Mouse (Mus musculus): Measurements from ENCODE around the gene Ggt6. TPM values are rescaled to one million over a fixed set of nuclear protein-coding genes. Genes with fewer than 3 reads are reported as not detected.

Ggt6 gene
- total RNA-seq (2021): under 1 TPM in 1 of 2 experiments, not detected in 1; 0.29 TPM

GRCm38 (mm10) chr11:72434963-72435693 lies at the start of gene Ggt6:
Ggt6 (plus strand) TSS chr11:72435526.
- no peak for DNase-seq (ENCODE audit: low spot score in 2 of 2)
- intact Hi-C loops (cut with DNase I): loop anchor here (5.0 kb wide), 2 partner anchors 127 to 193 kb away; no protein-coding TSS in a partner anchor

DNA sequence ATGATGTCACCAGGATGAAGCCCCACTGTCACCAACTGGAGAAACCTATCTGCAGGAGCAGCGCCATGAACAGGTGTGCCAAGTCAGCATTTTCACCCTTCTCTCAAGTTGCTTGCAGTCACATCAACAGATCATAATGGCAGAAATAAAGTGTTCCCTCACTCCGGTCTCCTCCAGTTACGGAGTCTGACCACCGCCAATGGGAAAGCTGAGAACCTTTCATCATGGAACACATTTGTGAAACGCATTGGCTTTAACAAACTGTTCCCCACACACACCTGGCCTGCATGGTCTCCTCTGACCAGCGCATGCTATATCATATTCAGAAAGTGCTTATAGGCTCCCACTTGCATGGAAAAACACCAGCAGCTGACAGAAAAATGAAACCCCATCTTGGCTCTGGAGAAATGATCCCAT lies 47.2 kb upstream of the Ggt6 start:
- intact Hi-C loops (cut with DNase I): no loop called here

GRCm38 (mm10) chr11:72389407-72390142 lies 45.8 kb upstream of the Ggt6 start:
- no peak for DNase-seq (ENCODE audit: low spot score in 2 of 2)
- intact Hi-C loops (cut with DNase I): no loop called here

More for the DNA sequence above, 47.2 kb upstream of the Ggt6 start:
- no peak for DNase-seq (ENCODE audit: low spot score in 2 of 2)

DNA sequence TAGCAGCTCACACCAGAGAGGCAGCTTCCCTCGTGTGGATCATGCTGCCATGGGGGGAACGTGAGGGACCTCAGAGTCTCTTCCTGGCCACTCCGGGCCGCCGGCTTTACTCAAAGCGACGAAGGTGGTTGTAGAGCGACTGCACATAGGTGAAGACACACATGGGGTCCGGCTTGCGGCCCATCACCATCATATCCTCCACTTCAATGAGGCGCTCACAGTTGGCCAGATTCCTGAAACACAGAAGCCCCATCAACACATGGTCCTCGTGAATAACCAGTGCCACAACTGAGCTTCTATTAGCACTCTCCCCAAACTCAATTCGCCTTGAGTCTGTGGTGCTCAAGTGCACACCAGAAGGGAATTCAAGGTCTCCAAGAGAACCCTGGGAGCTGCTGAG lies 44.1 kb upstream of the Ggt6 start:
- no peak for DNase-seq (ENCODE audit: low spot score in 2 of 2)
- intact Hi-C loops (cut with DNase I): no loop called here

DNA sequence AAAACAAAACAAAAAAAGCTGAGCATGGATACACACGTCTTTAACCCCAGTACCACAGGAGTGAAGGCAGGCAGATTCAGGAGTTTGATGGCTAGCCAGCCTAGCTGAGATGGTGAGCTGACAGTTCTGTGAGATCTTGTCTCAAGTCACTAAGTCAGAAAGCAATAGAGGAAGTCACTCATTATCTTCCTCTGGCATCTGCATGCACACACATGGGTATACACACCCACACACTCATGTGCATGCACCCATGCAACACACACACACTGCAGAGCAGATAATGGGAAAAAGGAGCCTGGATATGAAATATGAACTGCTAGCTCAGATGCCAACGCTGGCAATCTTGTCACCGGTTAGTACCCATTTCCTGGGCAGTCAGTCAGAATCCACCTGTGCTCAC lies 42.1 kb upstream of the Ggt6 start:
- intact Hi-C loops (cut with DNase I): no loop called here
- no peak for DNase-seq (ENCODE audit: low spot score in 2 of 2)

- intact Hi-C loops (cut with DNase I): no loop called here
- no peak for DNase-seq (ENCODE audit: low spot score in 2 of 2)
Measured at GRCm38 (mm10) chr11:72393669-72394068, 41.7 kb upstream of the Ggt6 start.

DNA sequence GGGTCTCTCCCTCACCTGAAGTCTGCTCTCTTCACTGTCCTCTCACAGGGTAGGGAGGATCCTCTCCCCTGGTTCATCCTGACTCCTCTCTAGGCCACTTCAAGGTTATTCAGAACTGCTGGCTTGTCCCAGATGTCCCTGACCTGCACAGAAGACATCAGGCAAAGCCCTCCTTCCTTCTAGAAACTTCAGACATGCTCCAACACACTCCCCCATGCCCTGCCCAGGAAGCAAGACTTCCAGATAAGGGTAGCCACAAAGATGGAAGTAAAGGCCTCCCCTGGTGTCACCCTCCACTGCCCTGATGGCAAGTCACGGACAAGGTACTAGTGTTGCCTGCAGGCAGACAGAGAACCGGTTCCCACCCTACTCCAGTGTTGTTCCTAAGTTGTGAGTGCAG lies 40.6 kb upstream of the Ggt6 start:
- intact Hi-C loops (cut with DNase I): no loop called here
- no peak for DNase-seq (ENCODE audit: low spot score in 2 of 2)

DNA sequence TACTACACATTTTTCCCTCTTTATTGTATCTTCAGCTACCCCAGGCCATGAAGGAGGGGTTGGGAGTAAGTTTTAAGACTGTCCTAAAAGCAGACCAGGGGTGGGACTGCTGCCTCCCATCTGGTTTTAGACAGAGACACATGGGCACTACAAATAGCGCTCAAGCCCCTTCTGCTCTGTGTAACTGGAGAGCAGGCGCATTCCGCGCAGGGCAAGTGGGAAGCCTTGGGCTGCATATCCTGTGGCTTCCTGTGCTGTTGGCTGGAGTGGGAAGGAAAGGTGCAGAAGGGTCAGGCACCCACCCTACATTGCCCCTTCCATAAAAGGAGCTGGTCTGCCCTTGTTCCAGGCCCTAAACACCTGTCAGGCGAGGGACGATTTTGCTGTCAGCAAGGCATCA lies 39.7 kb upstream of the Ggt6 start:
- no peak for DNase-seq (ENCODE audit: low spot score in 2 of 2)
- intact Hi-C loops (cut with DNase I): no loop called here

DNA sequence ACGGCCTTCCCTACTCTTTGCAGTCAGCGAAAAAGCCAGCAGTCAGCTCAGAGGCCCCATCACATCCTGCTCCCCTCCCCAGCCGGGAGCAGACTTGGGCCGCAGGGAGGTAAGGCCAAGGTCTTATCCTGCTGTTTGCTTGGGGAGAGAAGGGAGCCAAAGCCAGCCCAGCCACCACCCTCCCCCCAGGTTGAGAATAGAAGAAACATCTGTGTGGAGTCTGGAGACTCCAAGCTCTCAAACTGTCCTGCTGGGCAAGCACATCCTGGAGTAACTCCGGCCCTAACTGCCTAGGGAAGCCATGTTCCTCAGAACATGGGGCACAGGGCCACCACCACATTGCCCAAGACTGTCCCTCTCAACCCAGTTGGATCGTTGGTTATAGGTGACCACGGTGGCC lies 38.7 kb upstream of the Ggt6 start:
- no peak for DNase-seq (ENCODE audit: low spot score in 2 of 2)
- intact Hi-C loops (cut with DNase I): no loop called here

- intact Hi-C loops (cut with DNase I): no loop called here
- no peak for DNase-seq (ENCODE audit: low spot score in 2 of 2)
Measured at GRCm38 (mm10) chr11:72397072-72397471, 38.3 kb upstream of the Ggt6 start.

GRCm38 (mm10) chr11:72397811-72398525 lies 37.4 kb upstream of the Ggt6 start:
- intact Hi-C loops (cut with DNase I): no loop called here
- no peak for DNase-seq (ENCODE audit: low spot score in 2 of 2)

DNA sequence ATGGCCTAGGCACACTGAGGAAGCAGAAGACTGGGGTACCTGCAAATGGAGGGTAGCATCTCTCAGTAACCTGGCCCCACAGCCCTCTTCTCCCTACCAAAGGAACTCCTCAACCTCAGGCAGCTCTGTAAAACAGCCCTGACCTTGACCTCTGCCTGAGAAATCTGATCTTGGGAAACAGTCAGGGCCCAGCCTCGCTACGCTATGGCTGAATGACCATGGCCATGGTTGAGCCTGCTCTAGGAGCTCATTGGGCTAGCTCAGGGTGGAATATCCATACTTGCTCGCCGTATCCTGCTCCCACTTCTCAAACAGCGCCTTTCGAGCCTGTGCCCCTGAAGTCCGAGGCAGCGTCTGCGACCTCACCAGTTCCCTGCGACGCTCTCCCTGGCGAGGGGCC lies 34.3 kb upstream of the Ggt6 start:
- no peak for DNase-seq (ENCODE audit: low spot score in 2 of 2)
- intact Hi-C loops (cut with DNase I): no loop called here

DNA sequence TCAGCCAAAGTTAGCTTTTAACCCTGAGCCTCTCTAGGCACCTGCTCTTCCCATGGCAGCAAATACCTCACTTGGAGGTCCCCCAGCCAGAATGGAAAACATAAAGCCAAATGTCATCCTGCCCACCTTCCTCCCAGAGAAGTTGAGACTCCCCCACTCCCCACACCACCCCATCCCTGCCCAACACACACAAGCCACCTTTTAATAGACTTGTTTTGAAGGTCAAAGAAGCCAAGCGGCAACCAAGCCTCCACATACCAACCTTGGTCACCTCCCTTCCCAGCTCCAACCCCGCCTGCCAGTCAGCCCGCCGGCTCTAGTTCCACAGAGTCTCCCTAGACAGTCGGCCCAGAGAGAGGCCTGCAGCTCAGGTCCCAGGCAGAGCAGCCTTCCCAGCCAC lies 33.3 kb upstream of the Ggt6 start:
- intact Hi-C loops (cut with DNase I): no loop called here
- DNase-seq (ENCODE audit: low spot score in 2 of 2): no peak

- intact Hi-C loops (cut with DNase I): no loop called here
- DNase-seq (ENCODE audit: low spot score in 2 of 2): no peak
Measured at GRCm38 (mm10) chr11:72402969-72403368, 32.4 kb upstream of the Ggt6 start.

GRCm38 (mm10) chr11:72405532-72405931 lies 29.8 kb upstream of the Ggt6 start:
- no peak for DNase-seq (ENCODE audit: low spot score in 2 of 2)
- intact Hi-C loops (cut with DNase I): no loop called here

DNA sequence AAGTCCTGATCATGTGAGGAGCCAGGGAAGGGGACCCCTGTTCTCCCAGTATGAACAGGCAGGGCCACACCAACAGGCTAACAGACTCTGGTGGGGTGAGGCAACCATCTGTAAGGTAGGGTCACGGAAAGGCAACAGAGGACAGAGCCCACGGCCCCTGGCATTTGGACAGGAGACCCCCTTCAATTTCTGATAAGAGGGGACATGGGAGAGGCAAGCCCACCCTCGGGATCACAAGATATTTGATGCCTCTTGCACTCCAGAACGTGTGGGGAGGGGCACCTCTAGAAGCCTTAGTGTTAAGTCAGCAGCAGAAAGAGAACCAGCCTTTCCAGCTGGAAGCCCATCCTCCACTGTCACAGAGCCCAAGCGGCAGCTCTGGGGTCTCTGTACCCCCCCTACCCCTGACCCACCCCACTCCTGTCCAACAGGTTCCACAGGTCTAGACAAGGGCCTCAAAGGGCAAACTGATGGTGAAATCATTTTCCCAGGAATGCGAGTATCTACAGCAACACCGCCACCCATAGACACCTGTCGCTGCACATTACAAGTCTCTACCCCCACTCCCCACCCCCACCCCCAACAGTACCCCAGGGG lies 29.1 kb upstream of the Ggt6 start:
- intact Hi-C loops (cut with DNase I): no loop called here
- DNase-seq (ENCODE audit: low spot score in 2 of 2): no peak

GRCm38 (mm10) chr11:72407081-72407480 lies 28.2 kb upstream of the Ggt6 start:
- intact Hi-C loops (cut with DNase I): no loop called here
- no peak for DNase-seq (ENCODE audit: low spot score in 2 of 2)

GRCm38 (mm10) chr11:72407574-72407973 lies 27.8 kb upstream of the Ggt6 start:
- intact Hi-C loops (cut with DNase I): no loop called here
- DNase-seq (ENCODE audit: low spot score in 2 of 2): no peak

DNA sequence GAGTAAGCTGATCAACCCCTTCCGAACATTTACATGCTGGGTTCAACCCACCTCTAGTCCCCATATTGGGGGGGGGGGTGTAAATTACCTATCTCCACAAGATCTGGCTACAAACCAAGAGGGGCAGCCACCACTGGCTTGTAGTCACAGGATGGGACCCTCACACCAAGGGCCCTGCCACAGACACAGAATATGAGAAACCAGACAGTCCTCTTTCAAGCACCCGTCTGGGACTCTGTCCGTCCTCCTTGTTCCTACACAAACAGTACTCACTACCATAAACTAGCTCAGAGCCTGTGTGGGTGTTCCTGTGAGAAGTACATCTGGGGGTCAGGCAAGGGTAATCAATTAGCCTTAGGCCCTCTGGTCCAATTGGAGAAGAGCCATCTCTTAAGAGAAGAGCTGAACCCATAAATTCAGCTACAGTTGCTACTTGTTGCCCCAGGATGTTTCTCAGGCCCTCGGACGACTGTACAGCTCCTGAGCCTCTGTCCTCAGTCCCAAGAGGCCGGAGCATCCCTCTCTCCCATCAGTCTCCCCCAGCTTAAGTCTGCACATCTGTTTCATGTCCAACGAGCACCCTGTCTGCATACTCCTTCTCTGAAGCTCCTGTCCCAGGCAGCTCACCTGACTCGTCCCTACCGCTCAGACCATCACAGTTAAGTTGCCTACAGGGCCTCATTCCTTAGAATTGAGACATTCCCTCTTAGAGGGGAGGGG lies 26.7 kb upstream of the Ggt6 start:
- no peak for DNase-seq (ENCODE audit: low spot score in 2 of 2)
- intact Hi-C loops (cut with DNase I): no loop called here
